Mouse (Mus musculus) CH12.LX (cell line): ENCODE measurements around the gene Erbin. TPM values are rescaled to one million over a fixed set of nuclear protein-coding genes. Genes with fewer than 3 reads are reported as not detected.

Source experiments
- DNase-seq: peaks from one replicate; pipeline ENCODE4 v3.0.0-alpha.2; 2013; ENCODE audit errors: extremely low read depth
- H3K27ac ChIP-seq: 2 replicates; pipeline ENCODE4 v1.5.1; 2012; ENCODE audit warnings: low read depth, mild to moderate bottlenecking, control low read depth, moderate library complexity; ENCODE audit not compliant: insufficient read depth
- H3K27me3 ChIP-seq: replicated peaks from 2 replicates; pipeline ENCODE3; 2012; ENCODE audit warnings: inconsistent platforms
- H3K36me3 ChIP-seq, 2 experiments: replicated peaks in 1 of 2; 2 replicates each; pipeline versions ENCODE3 to v1.6.1; 2012; ENCODE audit warnings: inconsistent platforms in 1 of 2, low read length in 1 of 2, mild to moderate bottlenecking in 1 of 2, mixed read lengths in 1 of 2, moderate library complexity in 1 of 2; ENCODE audit not compliant: control insufficient read depth in 1 of 2, insufficient read depth in 1 of 2
- H3K4me1 ChIP-seq, 2 experiments: 2 replicates each; pipeline ENCODE4 v1.6.1; 2012; ENCODE audit warnings: inconsistent platforms in 1 of 2, moderate library complexity in 1 of 2; ENCODE audit not compliant: insufficient read depth in 2 of 2, control insufficient read depth in 1 of 2
- H3K4me2 ChIP-seq: 2 replicates; pipeline ENCODE4 v1.6.1; 2012; ENCODE audit warnings: low read depth, mild to moderate bottlenecking, control low read depth; ENCODE audit not compliant: poor library complexity, insufficient read depth, severe bottlenecking
- H3K4me3 ChIP-seq, 3 experiments: fragments of 150-350 bp in 1 of 3; sonication (generic) in 1 of 3; replicated peaks in 1 of 3; 2 replicates each; pipeline versions ENCODE3 to v1.5.1; 2011 to 2012; ENCODE audit warnings: low read depth in 2 of 3, low read length in 2 of 3, mild to moderate bottlenecking in 2 of 3, moderate library complexity in 2 of 3, control low read depth in 1 of 3, improper control_type of control experiment in 1 of 3, inconsistent platforms in 1 of 3, mixed read lengths in 1 of 3; ENCODE audit not compliant: poor library complexity in 1 of 3
- H3K79me2 ChIP-seq: replicated peaks from 2 replicates; pipeline ENCODE4 v1.6.1; 2012; ENCODE audit warnings: mild to moderate bottlenecking, moderate library complexity; ENCODE audit not compliant: control insufficient read depth, poor library complexity, insufficient read depth, severe bottlenecking; ENCODE audit errors: extremely low read depth
- H3K9ac ChIP-seq: 2 replicates; pipeline ENCODE4 v1.6.1; 2012; ENCODE audit warnings: low read depth, mild to moderate bottlenecking, control low read depth, moderate library complexity; ENCODE audit not compliant: insufficient read depth
- H3K9me3 ChIP-seq: replicated peaks from 2 replicates; pipeline ENCODE3; 2012; ENCODE audit warnings: low read length, inconsistent platforms, mixed read lengths
- BHLHE40 ChIP-seq: IDR thresholded peaks from 2 replicates; pipeline ENCODE4 v1.6.1; 2011; ENCODE audit warnings: mild to moderate bottlenecking, low read depth, low read length, improper control_type of control experiment
- CHD1 ChIP-seq: IDR thresholded peaks from 2 replicates; pipeline ENCODE4 v1.6.1; 2012; ENCODE audit warnings: low read depth, low read length, improper control_type of control experiment, inconsistent platforms
- CHD2 ChIP-seq: IDR thresholded peaks from 2 replicates; pipeline ENCODE4 v1.6.1; 2011; ENCODE audit warnings: low read length, improper control_type of control experiment
- CTCF ChIP-seq, 2 experiments: IDR thresholded peaks in 1 of 2; conservative IDR thresholded peaks in 1 of 2; 2 replicates each; pipeline ENCODE4 v1.5.1; 2011 to 2012; ENCODE audit warnings: low read depth in 2 of 2, low read length in 2 of 2, improper control_type of control experiment in 1 of 2, inconsistent platforms in 1 of 2, mild to moderate bottlenecking in 1 of 2, moderate library complexity in 1 of 2
- E2F4 ChIP-seq: IDR thresholded peaks from 2 replicates; pipeline ENCODE4 v1.6.1; 2011; ENCODE audit warnings: low read depth, low read length, improper control_type of control experiment; ENCODE audit not compliant: insufficient replicate concordance
- ELF1 ChIP-seq: IDR thresholded peaks from 2 replicates; pipeline ENCODE4 v1.6.1; 2014; ENCODE audit warnings: low read depth, mild to moderate bottlenecking, inconsistent platforms, low read length, improper control_type of control experiment
- EP300 ChIP-seq: IDR thresholded peaks from 2 replicates; pipeline ENCODE4 v1.6.1; 2011; ENCODE audit warnings: low read length, improper control_type of control experiment
- GABPA ChIP-seq: IDR thresholded peaks from 2 replicates; pipeline ENCODE4 v1.6.1; 2012; ENCODE audit warnings: low read depth, low read length, improper control_type of control experiment, inconsistent platforms; ENCODE audit not compliant: insufficient replicate concordance
- JUN ChIP-seq: IDR thresholded peaks from 2 replicates; pipeline ENCODE4 v1.6.1; 2011; ENCODE audit warnings: low read depth, mild to moderate bottlenecking, low read length, improper control_type of control experiment, moderate library complexity; ENCODE audit not compliant: insufficient read depth
- JUND ChIP-seq: conservative IDR thresholded peaks from 2 replicates; pipeline ENCODE4 v1.6.1; 2011; ENCODE audit warnings: low read depth, low read length, improper control_type of control experiment
- MAZ ChIP-seq: IDR thresholded peaks from 2 replicates; pipeline ENCODE4 v1.6.1; 2012; ENCODE audit warnings: low read depth, mild to moderate bottlenecking, inconsistent platforms, low read length, improper control_type of control experiment, moderate library complexity
- MXI1 ChIP-seq: IDR thresholded peaks from 2 replicates; pipeline ENCODE4 v1.6.1; 2011; ENCODE audit warnings: mild to moderate bottlenecking, low read depth, low read length, improper control_type of control experiment
- NELFE ChIP-seq: IDR thresholded peaks from 2 replicates; pipeline ENCODE4 v1.6.1; 2011; ENCODE audit warnings: low read depth, low read length, improper control_type of control experiment
- NRF1 ChIP-seq: IDR thresholded peaks from 2 replicates; pipeline ENCODE4 v1.6.1; 2014; ENCODE audit warnings: low read depth, mild to moderate bottlenecking, inconsistent platforms, low read length, improper control_type of control experiment, moderate library complexity
- PAX5 ChIP-seq: IDR thresholded peaks from 2 replicates; pipeline ENCODE4 v1.6.1; 2012; ENCODE audit warnings: low read length, inconsistent platforms, mixed read lengths
- POLR2AphosphoS2 ChIP-seq: IDR thresholded peaks from 2 replicates; pipeline ENCODE4 v1.6.1; 2011; ENCODE audit warnings: low read depth, low read length, improper control_type of control experiment
- RAD21 ChIP-seq: IDR thresholded peaks from 2 replicates; pipeline ENCODE4 v1.6.1; 2011; ENCODE audit warnings: low read depth, mild to moderate bottlenecking, low read length, improper control_type of control experiment, moderate library complexity
- SIN3A ChIP-seq: IDR thresholded peaks from 2 replicates; pipeline ENCODE4 v1.6.1; 2012; ENCODE audit warnings: low read length, improper control_type of control experiment, inconsistent platforms
- SMC3 ChIP-seq: IDR thresholded peaks from 2 replicates; pipeline ENCODE4 v1.6.1; 2011; ENCODE audit warnings: low read depth, low read length, improper control_type of control experiment
- TCF12 ChIP-seq: IDR thresholded peaks from 2 replicates; pipeline ENCODE4 v1.6.1; 2014; ENCODE audit warnings: low read depth, mild to moderate bottlenecking, inconsistent platforms, low read length, improper control_type of control experiment
- USF1 ChIP-seq: IDR thresholded peaks from 2 replicates; pipeline ENCODE4 v1.6.1; 2014; ENCODE audit warnings: low read depth, mild to moderate bottlenecking, inconsistent platforms, low read length, improper control_type of control experiment
- ZC3H11A ChIP-seq: IDR thresholded peaks from 2 replicates; pipeline ENCODE4 v1.6.1; 2012; ENCODE audit warnings: low read depth, mild to moderate bottlenecking, inconsistent platforms, low read length, improper control_type of control experiment
- ZKSCAN1 ChIP-seq: IDR thresholded peaks from 2 replicates; pipeline ENCODE4 v1.6.1; 2012; ENCODE audit warnings: low read depth, inconsistent platforms, low read length, improper control_type of control experiment, borderline replicate concordance
- dilution Hi-C: fragments of 300-500 bp; cut with MboI; formaldehyde crosslinking; loops from 2 replicates; pipeline ENCODE4 v1.14.3; 2020; ENCODE audit warnings: low sequenced_read_pairs; ENCODE audit not compliant: extremely low pct_unique_long_range_greater_than_20kb, extremely low pct_ligation_motif_present
- in situ Hi-C: fragments of 300-500 bp; cut with MboI; formaldehyde crosslinking; loops from 3 replicates; pipeline ENCODE4 v1.14.3; 2019; ENCODE audit warnings: low sequenced_read_pairs, low pct_ligation_motif_present, low pct_unique_long_range_greater_than_20kb, mixed read lengths
- polyA plus RNA-seq: library from polyadenylated mRNA; unstranded; fragments of >175 nt; gene quantifications from 2 replicates; pipeline ENCODE4 v1.2.1, GENCODE M21; 2012; ENCODE audit warnings: low read depth; ENCODE audit not compliant: insufficient read length
- total RNA-seq, 2 experiments: library from RNA; depleted of rRNA; stranded (reverse); fragments of 300-350 nt in 1 of 2; fragments of >200 nt in 1 of 2; gene quantifications; 2 replicates each; pipeline ENCODE4 v1.2.3; 2012 to 2014

Gene Erbin
- total and polyA plus RNA-seq, 3 experiments = 26.2 to 45.8 (median 30.9) TPM

DNA sequence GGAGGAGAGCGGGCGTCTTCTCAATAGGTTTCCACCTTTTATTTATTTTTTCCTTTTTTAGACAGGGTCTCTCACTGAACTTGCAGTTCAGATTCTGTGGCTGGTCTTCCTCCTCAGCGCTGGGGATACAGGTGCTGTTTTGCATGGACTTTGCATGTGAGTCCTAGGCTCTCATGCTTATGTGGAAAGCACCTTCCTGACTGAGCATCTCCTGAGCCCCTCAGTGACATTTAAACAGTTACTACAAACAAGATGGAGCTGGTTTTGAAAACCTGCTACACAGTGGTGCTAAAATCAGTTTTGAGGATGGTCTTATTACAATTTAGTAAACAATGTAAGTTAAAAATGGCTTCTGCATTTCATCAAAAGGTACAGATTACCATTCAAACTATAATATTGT is 102.4 kb downstream of the Erbin start (continued):
- TF ChIP-seq SIN3A = peak; percentile 59; the same call in 1 of the 2 replicates
- peak; percentile 83 for TF ChIP-seq EP300
- TF ChIP-seq CHD1 = 0 out of 2 replicates have a peak, but pooled peaks have one; percentile 54
- TF ChIP-seq PAX5 = no peak
- peak; percentile 95 for TF ChIP-seq TCF12
- no peak for TF ChIP-seq E2F4
- no peak; the same call in 1 of the 2 replicates for TF ChIP-seq MAZ
- no peak for TF ChIP-seq JUND
- no peak for TF ChIP-seq ZC3H11A
- peak; percentile 76 for TF ChIP-seq BHLHE40
- TF ChIP-seq USF1 = no peak
- no peak for TF ChIP-seq JUN
- no peak for TF ChIP-seq CTCF (conservative IDR thresholded peaks at IDR 0.05 in 1 of 2, IDR thresholded peaks at IDR 0.05 in 1 of 2; ENCODE audit: low read depth in 2 of 2, low read length in 2 of 2)
- TF ChIP-seq SMC3 = no peak
- TF ChIP-seq NELFE = no peak
- no peak for TF ChIP-seq RAD21
- no peak for TF ChIP-seq GABPA
- no peak for TF ChIP-seq ZKSCAN1
- no peak; the same call in 1 of the 2 replicates for TF ChIP-seq MXI1
- TF ChIP-seq POLR2AphosphoS2 = no peak
- no peak for TF ChIP-seq CHD2
- TF ChIP-seq NRF1 = no peak

DNA sequence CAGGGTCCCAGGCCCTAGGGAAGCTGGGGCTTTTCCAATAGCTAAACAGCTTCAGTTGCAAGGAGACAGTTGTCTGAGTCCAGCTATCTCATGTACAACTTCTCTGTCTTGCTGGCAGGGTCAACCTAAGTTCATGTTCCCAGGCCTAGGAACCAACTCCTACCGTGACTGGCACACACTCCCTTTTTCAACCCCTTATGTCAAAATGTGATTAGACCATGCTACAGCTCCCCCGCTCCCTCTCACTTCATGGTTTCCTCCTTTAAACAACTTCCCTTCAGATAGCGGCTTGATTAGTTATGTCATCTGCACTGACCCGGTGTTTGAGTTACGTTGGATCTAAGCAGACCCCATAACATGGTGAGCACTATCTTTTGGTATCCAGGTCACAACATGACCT is 112.8 kb downstream of the Erbin start:
- DNase-seq = no peak
- H3K27me3 ChIP-seq = no peaks in the 10 kb centered on the region
- dilution Hi-C loops (no loop called here), in situ Hi-C loops (no loop called here)
- H3K4me2 ChIP-seq = no peak overlapping the region
- no peaks in the 10 kb centered on the region for H3K79me2 ChIP-seq
- no peak overlapping the region for H3K4me3 ChIP-seq
- H3K27ac ChIP-seq = no peak overlapping the region
- no peaks in the 10 kb centered on the region for H3K4me1 ChIP-seq
- TF ChIP-seq POLR2AphosphoS2 = no peak
- no peak for TF ChIP-seq CTCF (conservative IDR thresholded peaks at IDR 0.05 in 1 of 2, IDR thresholded peaks at IDR 0.05 in 1 of 2; ENCODE audit: low read depth in 2 of 2, low read length in 2 of 2)
- no peak for TF ChIP-seq JUN
- no peak for TF ChIP-seq ELF1
- TF ChIP-seq BHLHE40 = no peak
- TF ChIP-seq SMC3 = no peak
- TF ChIP-seq ZKSCAN1 = no peak
- H3K9me3 ChIP-seq = peaks cover under 1% of the 10 kb centered on the region
- H3K36me3 ChIP-seq = peaks cover 0 to 1% of the 10 kb centered on the region in 2 experiments
- no peak overlapping the region for H3K9ac ChIP-seq
